Mouse (Mus musculus) small intestine, adult 2 months (tissue): ENCODE data around the gene Itga5. TPM values are rescaled to one million over a fixed set of nuclear protein-coding genes. Genes with fewer than 3 reads are reported as not detected.
A peak's percentile ranks its signal among the peaks of the same experiment; 100 is the strongest.

Experiments used
- H3K27ac ChIP-seq: fragments of 200-500 bp; 2 replicates; pipeline ENCODE4 v1.5.1; 2012; ENCODE audit warnings: low read depth, low read length, control low read depth, inconsistent platforms; ENCODE audit not compliant: insufficient read depth
- H3K27me3 ChIP-seq: fragments of 200-500 bp; 2 replicates; pipeline ENCODE4 v1.6.1; 2012; ENCODE audit warnings: mild to moderate bottlenecking, moderate library complexity, low read length, inconsistent platforms; ENCODE audit not compliant: control insufficient read depth, insufficient read depth
- H3K36me3 ChIP-seq: fragments of 200-500 bp; 2 replicates; pipeline ENCODE4 v1.6.1; 2012; ENCODE audit warnings: mild to moderate bottlenecking, low read length, control low read depth, inconsistent platforms; ENCODE audit not compliant: control insufficient read depth, insufficient read depth
- H3K4me1 ChIP-seq: fragments of 200-500 bp; 2 replicates; pipeline ENCODE4 v1.6.1; 2012; ENCODE audit warnings: low read length, inconsistent platforms, mixed read lengths; ENCODE audit not compliant: control insufficient read depth, insufficient read depth, insufficient read length
- H3K4me3 ChIP-seq: fragments of 200-500 bp; 2 replicates; pipeline ENCODE4 v1.5.1; 2012; ENCODE audit warnings: low read depth, mild to moderate bottlenecking, control low read depth, inconsistent platforms, low read length, moderate library complexity
- CTCF ChIP-seq: fragments of 200-500 bp; IDR thresholded peaks from 2 replicates; pipeline ENCODE4 v1.5.1; 2012; ENCODE audit warnings: low read depth, mild to moderate bottlenecking, control low read depth, inconsistent platforms, low read length, moderate library complexity, mixed read lengths; ENCODE audit not compliant: insufficient replicate concordance, insufficient read length; ENCODE audit errors: extremely low read depth
- POLR2A ChIP-seq: fragments of 200-500 bp; IDR thresholded peaks from 2 replicates; pipeline ENCODE4 v1.6.1; 2012; ENCODE audit warnings: low read depth, mild to moderate bottlenecking, control low read depth, inconsistent platforms, low read length, moderate library complexity
- WGBS: fragments of 180-500 bp; shearing (Covaris S2); methylation state at CpG from one replicate; pipeline ENCODE4 v1.1.7; 2018; 5-methylcytosine and 5-hydroxymethylcytosine counted together
- polyA plus RNA-seq: library from polyadenylated mRNA; depleted of rRNA; stranded (reverse); fragments of >200 nt; gene quantifications from 2 replicates; pipeline ENCODE4 v1.2.3, GENCODE M21; 2012

Itga5 gene
- polyA plus RNA-seq, 1 experiment = 8.8 TPM

DNA sequence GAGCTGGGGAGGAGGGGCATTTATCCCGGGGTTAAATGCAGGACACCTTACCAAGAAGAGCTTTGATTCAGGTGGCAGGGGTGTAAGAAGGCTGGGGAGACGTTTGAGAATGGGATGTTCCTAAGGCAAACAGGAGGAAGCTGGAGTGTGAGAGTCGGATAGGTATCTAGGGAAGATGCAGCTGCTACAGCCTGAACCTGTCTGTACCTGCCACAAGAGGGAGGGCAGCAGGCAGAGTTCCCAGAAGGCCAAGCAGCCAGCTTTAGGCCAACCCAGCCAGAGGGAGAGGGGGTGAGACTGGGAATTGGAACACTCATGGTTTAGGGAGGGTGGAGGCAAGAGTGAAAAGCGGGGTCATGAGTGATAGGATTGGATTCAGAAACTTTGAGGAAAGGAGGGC is 25.8 kb downstream of the Itga5 start:
- H3K4me3 ChIP-seq = no peak overlapping the region
- 0 out of 2 replicates have a peak, but pooled peaks cover 3% of the 10 kb centered on the region for H3K4me1 ChIP-seq
- peaks cover 8% of the 10 kb centered on the region for H3K27me3 ChIP-seq
- H3K36me3 ChIP-seq = peaks cover 4% of the 10 kb centered on the region
- H3K27ac ChIP-seq = no peak overlapping the region
- 26% methylated on average over 4 of the region's 4 CpGs for WGBS
- TF ChIP-seq CTCF (peak; percentile 16; the same call in 1 of the 2 replicates), POLR2A (no peak)

DNA sequence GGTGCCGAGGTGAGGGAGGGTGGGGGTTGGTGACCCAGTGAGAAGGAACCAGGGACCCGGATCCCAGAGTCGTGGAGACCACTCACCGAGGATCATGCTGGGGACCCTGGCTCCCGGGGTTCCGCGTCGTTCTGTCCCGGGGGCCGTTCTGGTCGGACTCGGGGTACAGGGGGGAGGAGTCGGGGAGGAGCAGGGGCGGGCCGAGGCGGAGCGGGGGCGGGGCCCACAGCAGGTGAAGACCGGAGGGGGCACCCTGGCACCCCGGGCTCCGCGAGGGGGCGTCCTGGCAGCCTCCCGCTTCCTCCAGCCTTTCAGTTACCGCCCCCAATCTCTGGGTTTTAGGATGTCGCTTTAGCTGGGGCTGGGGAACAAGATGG is 26.6 kb downstream of the Itga5 start, which contains the start of gene Zfp385a:
Zfp385a (minus strand) TSS at position 133 of the 377 bp plus-strand sequence.
- H3K4me1 ChIP-seq = 0 out of 2 replicates have a peak, but pooled peaks cover 3% of the 10 kb centered on the region
- H3K36me3 ChIP-seq = peaks cover 2% of the 10 kb centered on the region; the same call in 1 of the 2 replicates
- peaks cover 8% of the 10 kb centered on the region for H3K27me3 ChIP-seq
- 1% methylated on average over 26 of the region's 26 CpGs for WGBS
- peak within 1 kb of the TSS; percentile 79 for H3K4me3 ChIP-seq
- no peak within 1 kb of the TSS for H3K27ac ChIP-seq
- no peak for TF ChIP-seq CTCF
- TF ChIP-seq POLR2A = no peak

DNA sequence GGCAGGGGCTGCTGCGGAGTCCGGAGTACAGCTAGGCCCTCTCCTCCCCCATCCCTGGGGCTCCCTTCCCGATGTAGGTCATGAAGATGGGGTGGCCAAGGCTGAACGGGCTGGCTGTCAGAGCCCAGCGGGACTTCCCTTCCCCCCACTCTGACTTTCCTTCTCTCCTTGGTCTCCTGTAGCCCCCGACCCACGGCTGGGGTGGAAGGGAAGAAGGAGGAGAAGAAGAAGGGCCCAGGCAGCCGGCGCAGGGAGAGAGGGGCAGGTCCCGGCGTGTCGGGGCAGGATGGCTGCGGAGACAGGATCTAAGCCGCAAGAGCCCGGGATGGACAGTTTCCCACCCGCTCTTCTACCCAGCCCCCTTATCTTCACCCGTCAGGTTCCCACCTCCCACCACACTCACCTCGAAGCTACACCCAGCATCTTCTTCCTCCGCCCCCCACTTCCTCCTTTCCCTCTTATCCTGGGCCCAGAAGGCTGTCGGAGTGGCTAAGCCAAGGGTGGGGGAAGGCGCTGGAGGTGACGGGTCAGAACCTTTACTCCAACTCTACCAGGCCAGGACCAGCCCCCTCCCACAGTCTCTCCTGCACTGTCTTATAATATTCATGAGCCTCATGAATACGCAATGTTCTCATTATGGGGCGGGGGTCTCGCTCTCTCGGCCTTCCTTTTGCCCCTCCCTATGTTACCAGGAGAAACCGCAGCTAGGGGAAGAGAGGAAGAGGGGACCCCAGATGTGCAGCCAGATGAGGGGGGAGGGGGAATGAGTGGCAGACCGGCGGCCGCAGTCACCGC is 27.2 kb downstream of the Itga5 start:
- 22% methylated on average over 30 of the region's 31 CpGs for WGBS
- peak; percentile 27; the same call in 1 of the 2 replicates for TF ChIP-seq POLR2A
- no peak for TF ChIP-seq CTCF

DNA sequence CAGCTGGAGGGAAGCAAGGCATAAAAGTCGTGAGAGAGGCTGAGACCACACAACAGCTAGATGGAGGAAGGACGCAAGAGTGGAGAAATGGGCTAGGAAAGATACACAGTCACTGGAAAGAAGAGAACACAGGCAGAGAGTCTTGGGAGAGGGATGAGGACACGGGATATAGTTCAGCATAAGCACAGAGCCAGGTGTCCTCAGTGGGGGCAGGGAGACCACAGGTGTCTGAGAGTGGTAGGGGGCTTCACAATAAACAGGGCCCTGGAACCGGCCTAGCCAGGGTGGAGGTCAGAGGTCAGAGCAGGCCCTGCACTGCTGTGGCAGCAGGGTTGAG is 27.8 kb downstream of the Itga5 start:
- Histone ChIP-seq H3K4me1 (0 out of 2 replicates have a peak, but pooled peaks cover 3% of the 10 kb centered on the region), H3K4me3 (no peak overlapping the region), H3K27me3 (peaks cover 8% of the 10 kb centered on the region), H3K36me3 (no peaks in the 10 kb centered on the region), H3K27ac (no peak overlapping the region)
- TF ChIP-seq POLR2A = no peak
- TF ChIP-seq CTCF = no peak
- 70% methylated on average over 4 of the region's 4 CpGs for WGBS

More for the DNA sequence above, 27.2 kb downstream of the Itga5 start:
- Histone ChIP-seq H3K27me3 (peaks cover 8% of the 10 kb centered on the region), H3K36me3 (no peaks in the 10 kb centered on the region), H3K4me1 (0 out of 2 replicates have a peak, but pooled peaks cover 3% of the 10 kb centered on the region), H3K4me3 (peak overlapping the region; percentile 79), H3K27ac (no peak overlapping the region)

DNA sequence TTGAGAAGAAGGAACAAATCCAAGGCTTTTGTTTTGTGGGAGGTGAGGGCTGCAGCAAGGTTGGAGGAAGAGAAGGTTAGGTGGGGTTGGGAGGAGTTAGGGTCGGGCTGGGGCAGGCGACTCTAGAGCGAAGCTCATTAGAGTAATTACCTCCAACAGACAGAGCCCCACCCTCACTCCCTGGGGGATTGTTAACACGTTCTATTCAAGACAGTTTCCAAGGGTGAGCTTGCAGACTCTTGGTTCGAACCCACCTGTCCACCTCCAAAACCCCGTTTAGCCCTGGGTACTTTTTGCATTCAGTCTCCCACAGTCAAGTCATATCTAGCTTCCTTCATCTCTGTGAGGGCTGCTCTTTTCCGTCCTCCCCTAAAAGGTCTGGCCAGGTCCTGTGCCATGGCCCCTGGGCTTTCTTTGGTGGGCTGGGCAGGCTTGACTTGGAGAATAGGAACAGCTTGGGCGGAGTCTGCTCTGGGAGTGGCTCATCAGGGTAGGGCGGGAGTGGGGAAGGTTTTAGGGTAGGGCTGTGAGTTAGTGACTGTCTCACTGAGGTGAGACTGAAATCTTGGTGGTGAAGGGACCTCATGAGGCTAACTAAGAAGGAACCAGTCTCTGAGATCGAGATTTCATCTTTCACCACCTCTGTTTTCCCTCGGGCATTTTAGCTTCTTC is 29.4 kb downstream of the Itga5 start:
- 0 out of 2 replicates have a peak, but pooled peaks cover 3% of the 10 kb centered on the region for H3K4me1 ChIP-seq
- 21% methylated on average over 11 of the region's 11 CpGs for WGBS
- no peak for TF ChIP-seq CTCF
- TF ChIP-seq POLR2A = no peak
- no peak overlapping the region for H3K4me3 ChIP-seq
- H3K27me3 ChIP-seq = peaks cover 8% of the 10 kb centered on the region
- H3K36me3 ChIP-seq = no peaks in the 10 kb centered on the region
- H3K27ac ChIP-seq = no peak overlapping the region

DNA sequence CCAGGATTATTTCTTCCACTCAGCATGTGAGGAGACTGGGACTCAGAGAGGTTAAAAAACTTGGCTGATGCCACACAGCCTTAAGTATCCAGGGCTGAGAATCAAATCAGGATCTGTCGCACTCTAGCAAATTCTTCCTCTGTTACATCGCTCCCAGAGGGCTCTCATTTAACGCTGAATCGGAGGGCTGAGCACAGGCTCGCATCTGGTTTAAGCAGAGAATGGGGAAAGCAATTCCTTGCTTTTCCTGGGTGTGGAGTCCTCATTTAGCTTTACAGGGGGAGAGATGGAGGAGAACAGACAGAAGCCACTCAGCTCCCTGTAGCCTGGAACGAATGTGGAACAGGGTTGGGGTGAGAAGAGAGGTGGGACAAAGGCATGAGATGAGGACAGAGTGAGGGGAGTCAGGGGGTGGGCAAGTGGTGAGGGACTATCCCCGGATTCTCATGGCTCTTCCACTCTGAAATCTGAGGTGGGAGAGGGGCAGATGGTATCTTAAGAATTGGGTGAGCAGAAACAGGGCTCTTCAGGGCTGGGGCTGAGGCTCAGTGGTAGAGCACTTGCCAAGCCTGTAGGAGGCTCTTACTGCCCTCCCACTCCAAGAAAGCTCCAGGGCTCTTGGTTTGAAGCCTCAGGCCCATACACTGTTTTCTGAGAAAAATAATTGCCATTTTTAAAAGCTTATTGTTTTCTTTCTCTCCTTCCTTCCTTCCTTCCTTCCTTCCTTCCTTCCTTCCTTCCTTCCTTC is 30.9 kb downstream of the Itga5 start:
- WGBS = 62% methylated on average over 7 of the region's 7 CpGs
- Histone ChIP-seq H3K27me3 (peaks cover 8% of the 10 kb centered on the region), H3K27ac (no peak overlapping the region), H3K36me3 (no peaks in the 10 kb centered on the region), H3K4me1 (0 out of 2 replicates have a peak, but pooled peaks cover 3% of the 10 kb centered on the region), H3K4me3 (no peak overlapping the region)
- no peak for TF ChIP-seq POLR2A
- TF ChIP-seq CTCF = no peak
